Mouse (Mus musculus): ENCODE data around the gene Klhl30. TPM values are rescaled to one million over a fixed set of nuclear protein-coding genes. Genes with fewer than 3 reads are reported as not detected.

The Klhl30 gene
- polyA plus RNA-seq, 1 experiment from 2014 or later = 0.25 TPM

DNA sequence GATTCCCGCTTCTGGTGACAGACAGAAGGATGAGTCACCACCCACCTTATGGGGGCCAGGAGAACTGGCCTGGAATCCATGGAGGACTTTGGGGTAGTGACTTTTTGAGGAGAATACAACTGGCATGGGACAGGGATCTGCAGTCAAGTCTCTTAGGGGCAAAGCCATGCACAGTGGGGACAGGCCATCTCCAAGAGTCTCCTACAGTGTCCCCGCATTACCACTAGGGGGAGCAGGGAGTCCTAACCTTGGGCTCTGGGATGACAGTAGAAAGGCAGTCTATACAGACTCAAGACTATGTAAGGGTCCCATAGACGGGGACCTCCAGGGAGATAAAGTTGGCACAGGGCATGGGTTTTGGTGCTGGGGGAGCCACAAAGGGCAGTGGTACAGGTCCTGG lies 3.9 kb upstream of the Klhl30 start:
- Histone ChIP-seq H3K4me2 (ENCODE audit: low read depth, severe bottlenecking) (no peak overlapping the region), H3K36me3 (ENCODE audit: control insufficient read depth, insufficient read depth, low read length) (no peaks in the 10 kb centered on the region), H3K9me3 (ENCODE audit: control insufficient read depth, low read length) (no peaks in the 10 kb centered on the region), H3K4me1 (ENCODE audit: control insufficient read depth, insufficient read depth, low read length) (peaks cover 9% of the 10 kb centered on the region), H3K4me3 (ENCODE audit: low read depth, low read length) (no peak overlapping the region), H3K27ac (replicated peaks; ENCODE audit: low read depth, low read length) (no peak overlapping the region), H3K9ac (ENCODE audit: low read length) (no peak overlapping the region), H3K27me3 (ENCODE audit: control insufficient read depth, insufficient read depth, low read length) (peaks cover 45% of the 10 kb centered on the region)
- DNase-seq (ENCODE audit: low spot score) (peak; percentile 79), ATAC-seq (ENCODE audit: insufficient number of reproducible peaks, low FRiP score, low TSS enrichment, low read depth) (no peak)
- 32% methylated on average over 3 of the region's 3 CpGs for WGBS

DNA sequence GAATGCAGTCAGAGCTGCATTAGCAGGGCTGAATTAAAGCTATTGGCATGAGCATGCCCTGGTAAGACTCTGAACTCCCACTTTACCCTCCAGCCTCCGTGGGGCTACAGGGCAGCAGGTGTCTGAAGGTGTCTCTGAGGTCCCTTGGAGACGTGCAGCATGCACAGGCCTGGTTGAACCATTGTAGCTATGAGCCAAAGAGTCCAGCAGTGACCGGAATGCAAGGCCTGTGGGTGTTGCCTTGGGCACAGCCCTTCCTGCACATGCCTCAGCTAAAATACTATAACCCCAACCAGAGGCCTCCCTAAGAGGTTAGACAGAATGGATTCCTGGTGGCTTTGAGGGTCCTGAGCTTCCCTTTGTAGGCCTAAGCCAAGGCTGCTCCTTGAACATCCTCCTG lies 433 bp downstream of the Klhl30 start:
- H3K27me3 ChIP-seq (ENCODE audit: control insufficient read depth, insufficient read depth, low read length) = peaks cover 6% of the 10 kb centered on the region
- no peak overlapping the region for H3K4me3 ChIP-seq (ENCODE audit: low read depth, low read length)
- no peak overlapping the region for H3K4me2 ChIP-seq (ENCODE audit: low read depth, severe bottlenecking)
- no peaks in the 10 kb centered on the region for H3K9me3 ChIP-seq (ENCODE audit: control insufficient read depth, low read length)
- H3K27ac ChIP-seq (replicated peaks; ENCODE audit: low read depth, low read length) = no peak overlapping the region
- H3K9ac ChIP-seq (ENCODE audit: low read length) = no peak overlapping the region
- no peak for DNase-seq (ENCODE audit: low spot score)
- WGBS = 81% methylated on average over 3 of the region's 3 CpGs
- 0 out of 2 replicates have a peak, but pooled peaks cover 2% of the 10 kb centered on the region for H3K4me1 ChIP-seq (ENCODE audit: control insufficient read depth, insufficient read depth, low read length)
- no peaks in the 10 kb centered on the region for H3K36me3 ChIP-seq (ENCODE audit: control insufficient read depth, insufficient read depth, low read length)
- no peak for ATAC-seq (ENCODE audit: insufficient number of reproducible peaks, low FRiP score, low TSS enrichment, low read depth)

DNA sequence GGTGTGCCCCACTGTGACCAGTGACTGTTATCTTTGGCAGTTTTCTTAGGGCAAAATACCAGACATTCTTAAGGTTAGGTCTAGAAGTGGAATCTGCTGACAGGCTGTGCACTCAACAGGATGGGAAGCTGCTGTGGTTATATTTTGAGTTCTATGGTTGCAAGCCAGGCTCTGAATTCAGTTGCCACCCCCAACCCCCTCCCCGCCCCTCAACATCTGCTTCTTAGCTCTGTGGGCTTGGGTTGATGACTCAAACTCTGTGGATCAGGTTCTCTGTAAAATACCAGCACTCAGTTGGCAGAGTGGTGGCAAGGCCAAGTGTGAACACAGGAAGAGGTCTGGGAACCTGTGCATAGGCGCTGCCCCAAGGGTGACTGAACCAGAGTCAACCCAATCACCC lies 1.5 kb downstream of the Klhl30 start:
- Histone ChIP-seq H3K9ac (ENCODE audit: low read length) (no peak overlapping the region), H3K27ac (replicated peaks; ENCODE audit: low read depth, low read length) (no peak overlapping the region), H3K27me3 (ENCODE audit: control insufficient read depth, insufficient read depth, low read length) (no peaks in the 10 kb centered on the region), H3K9me3 (ENCODE audit: control insufficient read depth, low read length) (no peaks in the 10 kb centered on the region), H3K4me1 (ENCODE audit: control insufficient read depth, insufficient read depth, low read length) (0 out of 2 replicates have a peak, but pooled peaks cover 2% of the 10 kb centered on the region), H3K4me3 (ENCODE audit: low read depth, low read length) (no peak overlapping the region), H3K36me3 (ENCODE audit: control insufficient read depth, insufficient read depth, low read length) (no peaks in the 10 kb centered on the region), H3K4me2 (ENCODE audit: low read depth, severe bottlenecking) (no peak overlapping the region)
- DNase-seq (ENCODE audit: low spot score) = no peak
- 88% methylated on average over 2 of the region's 2 CpGs for WGBS
- ATAC-seq (ENCODE audit: insufficient number of reproducible peaks, low FRiP score, low TSS enrichment, low read depth) = no peak

DNA sequence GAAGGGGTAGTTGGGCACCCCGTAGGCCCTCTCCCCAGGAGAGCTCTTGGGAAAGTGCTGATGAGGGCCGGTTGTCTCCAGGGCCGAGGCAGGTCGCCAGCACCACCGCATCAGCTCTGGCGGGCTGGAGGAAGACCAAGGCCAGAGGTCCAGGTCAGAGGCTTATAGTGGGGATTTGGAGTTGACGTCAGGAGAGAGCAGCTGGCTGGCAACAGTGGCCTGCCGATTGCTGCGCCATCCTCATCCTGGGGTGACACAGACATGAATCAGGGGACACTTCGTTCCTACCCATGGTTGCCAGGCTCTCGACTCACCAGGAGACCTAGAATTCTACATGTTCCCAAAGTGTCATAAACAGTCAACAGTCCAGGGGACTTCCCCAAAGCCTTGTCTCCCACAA lies 5.3 kb downstream of the Klhl30 start:
- Histone ChIP-seq H3K4me3 (ENCODE audit: low read depth, low read length) (no peak overlapping the region), H3K4me1 (ENCODE audit: control insufficient read depth, insufficient read depth, low read length) (0 out of 2 replicates have a peak, but pooled peaks cover 2% of the 10 kb centered on the region), H3K27ac (replicated peaks; ENCODE audit: low read depth, low read length) (no peak overlapping the region), H3K36me3 (ENCODE audit: control insufficient read depth, insufficient read depth, low read length) (no peaks in the 10 kb centered on the region), H3K27me3 (ENCODE audit: control insufficient read depth, insufficient read depth, low read length) (no peaks in the 10 kb centered on the region), H3K9me3 (ENCODE audit: control insufficient read depth, low read length) (no peaks in the 10 kb centered on the region), H3K9ac (ENCODE audit: low read length) (no peak overlapping the region), H3K4me2 (ENCODE audit: low read depth, severe bottlenecking) (no peak overlapping the region)
- DNase-seq (ENCODE audit: low spot score) (no peak), ATAC-seq (ENCODE audit: insufficient number of reproducible peaks, low FRiP score, low TSS enrichment, low read depth) (no peak)
- 86% methylated on average over 11 of the region's 11 CpGs for WGBS

DNA sequence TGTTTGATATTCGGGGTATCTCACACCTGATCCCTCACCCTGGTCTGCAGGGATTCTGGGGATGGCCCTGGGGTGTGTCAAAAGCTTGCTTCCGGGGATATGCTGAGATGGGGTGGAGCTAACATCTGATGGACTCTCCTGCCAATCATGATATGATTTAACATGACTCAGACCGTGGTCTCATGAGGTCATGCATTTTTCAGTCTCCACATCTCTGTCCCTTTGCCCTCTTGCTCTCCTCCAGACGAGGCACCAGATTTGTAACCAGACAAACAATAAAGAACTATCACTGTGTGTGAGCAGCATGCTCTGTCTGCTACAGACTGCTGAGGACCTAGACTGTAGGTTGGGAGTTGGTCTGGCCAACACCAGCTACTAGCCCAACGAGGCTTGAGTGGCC lies 11.3 kb downstream of the Klhl30 start:
- Histone ChIP-seq H3K4me1 (ENCODE audit: control insufficient read depth, insufficient read depth, low read length) (peaks cover 6% of the 10 kb centered on the region), H3K36me3 (ENCODE audit: control insufficient read depth, insufficient read depth, low read length) (no peaks in the 10 kb centered on the region), H3K9ac (ENCODE audit: low read length) (no peak overlapping the region), H3K27me3 (ENCODE audit: control insufficient read depth, insufficient read depth, low read length) (peaks cover under 1% of the 10 kb centered on the region; the same call in 1 of the 2 replicates), H3K27ac (replicated peaks; ENCODE audit: low read depth, low read length) (no peak overlapping the region), H3K9me3 (ENCODE audit: control insufficient read depth, low read length) (peaks cover 2% of the 10 kb centered on the region; the same call in 1 of the 2 replicates), H3K4me2 (ENCODE audit: low read depth, severe bottlenecking) (no peak overlapping the region), H3K4me3 (ENCODE audit: low read depth, low read length) (no peak overlapping the region)
- DNase-seq (ENCODE audit: low spot score) = no peak
- 77% methylated on average over 5 of the region's 5 CpGs for WGBS
- ATAC-seq (ENCODE audit: insufficient number of reproducible peaks, low FRiP score, low TSS enrichment, low read depth) = no peak

DNA sequence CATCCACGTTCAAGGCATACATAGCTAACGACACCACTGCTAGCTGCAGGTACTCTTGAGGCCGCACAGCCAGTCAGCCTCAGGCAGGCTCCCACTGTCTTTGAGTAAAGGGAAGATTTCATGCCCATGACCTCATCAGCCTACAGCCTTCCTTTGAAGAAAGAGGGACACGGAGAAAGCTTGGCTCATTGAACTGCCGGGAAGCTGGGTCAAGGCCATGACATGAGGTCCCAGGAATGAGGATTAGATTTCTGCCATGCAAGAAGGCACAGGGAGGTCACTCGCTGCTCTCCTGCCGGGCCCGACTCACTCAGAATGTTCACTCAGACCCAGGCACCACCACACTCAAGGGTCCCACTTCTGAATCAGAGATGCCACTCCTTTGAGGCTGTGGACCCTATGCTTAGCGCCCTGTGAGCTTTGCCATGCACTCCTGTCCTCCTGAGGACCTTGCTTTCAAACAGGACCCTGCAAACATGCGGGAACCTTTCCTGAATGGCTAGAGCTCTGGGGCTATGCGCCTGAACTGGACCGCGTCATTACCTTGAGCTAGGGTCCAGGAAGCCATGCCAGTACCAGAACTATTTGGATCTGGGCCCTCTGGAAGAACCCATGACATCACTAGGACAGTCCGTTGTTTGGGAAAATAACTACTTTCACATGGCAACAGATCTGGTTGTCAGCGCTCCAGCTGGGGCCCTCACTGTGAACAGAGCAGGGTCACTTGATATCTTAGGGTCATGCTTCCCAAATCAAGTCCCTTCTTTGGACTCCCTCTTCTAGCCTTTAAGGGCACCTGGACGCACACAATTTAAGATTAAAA lies 14.2 kb downstream of the Klhl30 start:
- 94% methylated on average over 16 of the region's 16 CpGs for WGBS

DNA sequence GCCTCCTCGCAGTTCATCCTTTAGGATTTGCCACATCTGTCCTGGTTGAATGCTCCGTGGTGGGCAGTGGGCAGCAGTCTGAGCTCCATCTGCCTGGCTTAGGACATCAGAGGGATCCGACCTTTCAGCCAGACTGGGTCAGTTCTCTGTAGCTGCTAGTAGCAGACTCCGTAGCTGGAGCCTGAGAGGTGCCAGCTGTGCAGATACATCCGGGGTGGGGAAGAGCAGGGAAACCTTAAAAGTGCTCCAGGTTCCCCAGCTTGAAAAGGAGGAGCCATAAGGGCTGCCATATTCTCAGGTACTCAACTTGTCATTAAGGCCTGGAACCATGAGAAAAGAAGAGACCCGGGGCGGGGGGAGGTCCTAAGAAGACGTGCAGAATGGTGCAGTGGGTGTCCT lies 15.0 kb downstream of the Klhl30 start:
- no peak overlapping the region; the same call in 1 of the 2 replicates for H3K9ac ChIP-seq (ENCODE audit: low read length)
- no peak for ATAC-seq (ENCODE audit: insufficient number of reproducible peaks, low FRiP score, low TSS enrichment, low read depth)
- peak overlapping the region; percentile 43 for H3K4me3 ChIP-seq (ENCODE audit: low read depth, low read length)
- no peaks in the 10 kb centered on the region for H3K36me3 ChIP-seq (ENCODE audit: control insufficient read depth, insufficient read depth, low read length)
- no peak for DNase-seq (ENCODE audit: low spot score)
- H3K27me3 ChIP-seq (ENCODE audit: control insufficient read depth, insufficient read depth, low read length) = peaks cover 4% of the 10 kb centered on the region; the same call in 1 of the 2 replicates
- WGBS = 26% methylated on average over 8 of the region's 8 CpGs
- H3K4me2 ChIP-seq (ENCODE audit: low read depth, severe bottlenecking) = peak overlapping the region; percentile 92
- H3K4me1 ChIP-seq (ENCODE audit: control insufficient read depth, insufficient read depth, low read length) = peaks cover 8% of the 10 kb centered on the region
- H3K9me3 ChIP-seq (ENCODE audit: control insufficient read depth, low read length) = peaks cover 2% of the 10 kb centered on the region; the same call in 1 of the 2 replicates
- no peak overlapping the region for H3K27ac ChIP-seq (replicated peaks; ENCODE audit: low read depth, low read length)

More for the DNA sequence above, 14.2 kb downstream of the Klhl30 start:
- Histone ChIP-seq H3K4me1 (ENCODE audit: control insufficient read depth, insufficient read depth, low read length) (peaks cover 8% of the 10 kb centered on the region), H3K27ac (replicated peaks; ENCODE audit: low read depth, low read length) (no peak overlapping the region), H3K36me3 (ENCODE audit: control insufficient read depth, insufficient read depth, low read length) (no peaks in the 10 kb centered on the region), H3K27me3 (ENCODE audit: control insufficient read depth, insufficient read depth, low read length) (peaks cover 4% of the 10 kb centered on the region; the same call in 1 of the 2 replicates), H3K9ac (ENCODE audit: low read length) (no peak overlapping the region), H3K9me3 (ENCODE audit: control insufficient read depth, low read length) (peaks cover 2% of the 10 kb centered on the region; the same call in 1 of the 2 replicates), H3K4me2 (ENCODE audit: low read depth, severe bottlenecking) (no peak overlapping the region), H3K4me3 (ENCODE audit: low read depth, low read length) (no peak overlapping the region)
- DNase-seq (ENCODE audit: low spot score) (no peak), ATAC-seq (ENCODE audit: insufficient number of reproducible peaks, low FRiP score, low TSS enrichment, low read depth) (no peak)

DNA sequence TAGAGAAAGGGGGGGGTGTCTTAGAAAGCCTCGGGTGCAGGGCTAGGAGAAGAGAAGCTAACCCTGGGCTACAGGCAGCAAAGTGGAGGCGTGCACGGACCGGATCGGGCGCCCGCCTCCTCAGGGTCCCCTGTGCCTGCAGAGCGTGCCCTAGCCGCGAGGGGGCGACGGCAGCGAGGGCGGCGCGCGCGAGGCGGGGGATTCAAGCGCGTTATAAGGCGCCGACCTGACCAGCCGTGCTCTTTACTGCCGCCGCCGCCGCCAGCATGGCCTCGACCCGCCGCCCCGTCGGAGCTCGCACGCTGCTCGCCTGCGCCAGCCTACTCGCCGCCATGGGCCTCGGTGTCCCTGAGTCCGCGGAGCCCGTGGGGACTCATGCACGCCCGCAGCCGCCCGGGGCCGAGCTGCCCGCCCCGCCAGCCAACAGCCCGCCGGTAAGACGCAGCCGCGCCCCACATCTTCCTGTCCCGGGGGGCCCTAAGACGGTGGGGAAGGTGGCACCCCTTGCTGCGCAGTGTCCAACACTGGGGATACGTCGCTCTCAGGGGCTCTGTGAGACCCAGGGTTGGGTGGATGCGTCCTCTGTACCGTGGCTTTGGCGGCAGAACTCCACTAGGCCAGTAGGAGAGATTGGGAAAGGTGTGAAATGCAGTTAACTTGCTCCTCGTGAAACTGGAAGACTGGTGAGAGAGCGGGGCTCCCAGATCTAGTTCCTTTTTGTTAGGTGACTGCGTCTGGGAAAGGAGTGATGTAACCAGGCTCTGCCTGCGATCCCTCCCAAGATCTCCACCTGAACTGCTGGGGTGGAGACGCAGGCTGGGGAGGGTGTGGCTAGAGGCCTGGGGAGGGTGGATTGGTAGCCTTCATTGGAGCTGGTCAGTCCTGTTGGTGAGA lies 15.6 kb downstream of the Klhl30 start, which contains the start of gene Erfe:
Erfe (plus strand) TSS at position 216 of the 894 bp plus-strand sequence.
- H3K4me3 ChIP-seq (ENCODE audit: low read depth, low read length) = peak within 1 kb of the TSS; percentile 43
- peaks cover 4% of the 10 kb centered on the region; the same call in 1 of the 2 replicates for H3K36me3 ChIP-seq (ENCODE audit: control insufficient read depth, insufficient read depth, low read length)
- H3K4me2 ChIP-seq (ENCODE audit: low read depth, severe bottlenecking) = peak within 1 kb of the TSS; percentile 92
- peak within 1 kb of the TSS; percentile 59 for H3K9ac ChIP-seq (ENCODE audit: low read length)
- H3K27me3 ChIP-seq (ENCODE audit: control insufficient read depth, insufficient read depth, low read length) = peaks cover 4% of the 10 kb centered on the region; the same call in 1 of the 2 replicates
- peaks cover 2% of the 10 kb centered on the region; the same call in 1 of the 2 replicates for H3K9me3 ChIP-seq (ENCODE audit: control insufficient read depth, low read length)
- 1% methylated on average over 65 of the region's 68 CpGs for WGBS
- peak; percentile 33; the same call in 1 of the 2 replicates for ATAC-seq (ENCODE audit: insufficient number of reproducible peaks, low FRiP score, low TSS enrichment, low read depth)
- peaks cover 8% of the 10 kb centered on the region for H3K4me1 ChIP-seq (ENCODE audit: control insufficient read depth, insufficient read depth, low read length)
- H3K27ac ChIP-seq (replicated peaks; ENCODE audit: low read depth, low read length) = no peak within 1 kb of the TSS
- DNase-seq (ENCODE audit: low spot score) = peak; percentile 84
